Mouse (Mus musculus): ENCODE measurements around the gene Itgb1bp2.
A peak's percentile ranks its signal among the peaks of the same experiment; 100 is the strongest.

Itgb1bp2 gene

GRCm38 (mm10) chrX:101448886-101449475, at the start of gene Itgb1bp2:
Itgb1bp2 (plus strand) TSS chrX:101449088.
- DNase-seq (ENCODE audit: low spot score in 2 of 2) = no peak

DNA sequence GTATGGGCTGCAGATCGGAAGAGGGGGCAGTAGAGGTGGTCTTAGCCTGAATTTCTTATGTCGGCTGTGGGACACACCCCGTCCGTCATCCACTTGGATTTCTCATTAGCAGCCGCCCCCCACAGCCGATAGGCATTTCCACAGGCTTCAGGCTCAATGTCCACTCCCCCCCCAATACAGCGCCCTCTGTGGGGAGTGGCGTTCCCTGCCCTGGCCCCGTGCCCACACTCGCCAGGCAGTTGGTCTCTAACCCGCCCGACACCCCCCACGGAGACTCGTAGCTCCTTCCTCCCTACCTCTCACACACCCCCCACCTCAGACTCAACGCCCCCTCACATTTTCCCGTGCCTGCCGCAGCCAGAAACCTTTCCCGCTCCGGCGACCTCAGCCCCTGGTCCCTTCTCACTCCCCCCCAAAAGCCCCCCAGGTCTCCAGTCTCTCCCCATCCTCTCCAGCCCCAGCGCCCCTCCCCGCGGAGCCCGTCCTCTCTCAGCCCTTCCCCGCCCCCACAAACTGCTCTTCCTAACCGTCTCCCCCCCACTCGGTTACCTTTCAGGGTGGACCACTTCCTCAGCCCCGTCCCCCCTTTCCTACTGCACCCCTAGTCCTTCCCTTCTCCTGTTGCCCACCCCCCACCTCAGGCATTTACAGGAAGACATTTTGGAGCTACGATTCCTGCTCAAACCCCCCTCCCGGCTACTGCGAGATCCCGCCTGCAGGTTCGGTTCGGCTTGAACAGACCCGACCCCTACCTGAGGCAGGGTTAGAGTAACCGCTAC, 29.8 kb upstream of the Itgb1bp2 start:
- DNase-seq (ENCODE audit: low spot score in 2 of 2) = peak; percentile 49 to 66

DNA sequence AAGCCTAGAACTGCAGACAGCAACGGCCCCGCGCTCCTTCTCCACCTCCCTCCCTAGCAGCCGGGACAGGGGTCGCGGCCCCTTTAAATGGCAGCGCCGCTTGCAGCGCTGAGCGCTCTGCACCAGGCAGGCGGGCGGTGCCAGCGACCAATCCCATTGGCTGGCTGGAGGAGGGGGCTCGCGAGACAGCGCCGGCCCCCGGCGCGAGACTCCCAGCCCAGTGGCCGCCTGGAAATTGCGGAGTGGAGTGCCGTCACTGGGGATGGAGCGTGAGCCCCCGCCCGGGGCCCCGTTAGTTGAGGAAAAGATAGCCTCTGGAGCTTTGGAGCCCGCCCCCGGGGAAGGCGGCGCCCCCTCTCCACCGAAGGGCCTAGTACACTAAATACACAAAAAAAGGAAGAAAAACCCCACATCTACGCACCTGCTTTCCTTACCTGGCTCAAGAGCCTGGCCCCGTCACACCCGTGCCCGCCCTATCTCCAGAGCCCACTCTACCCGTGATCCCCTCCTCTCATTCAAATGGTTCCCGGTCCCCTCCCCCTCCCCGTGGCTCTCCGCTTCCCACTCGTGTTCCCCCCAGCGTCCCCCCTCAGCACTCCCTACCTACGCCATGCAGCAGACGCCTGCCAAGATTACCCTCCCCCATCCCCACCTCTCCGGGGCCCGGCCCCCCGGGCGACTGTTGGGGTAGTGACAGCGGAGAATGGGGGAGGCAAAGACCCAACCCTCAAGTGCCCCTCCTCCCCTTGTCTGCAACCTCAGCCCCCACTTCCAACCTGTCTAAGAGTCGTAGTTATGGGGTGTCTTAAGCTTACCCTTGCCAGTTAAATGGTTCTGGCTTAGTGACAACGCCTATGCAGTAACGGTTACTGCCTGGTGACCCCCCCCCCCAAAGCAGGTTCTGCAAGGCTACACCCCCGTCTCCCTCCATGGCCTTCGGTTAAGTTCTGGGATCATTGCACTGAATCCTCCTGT, 28.9 kb upstream of the Itgb1bp2 start:
- DNase-seq (ENCODE audit: low spot score in 2 of 2) = peak; percentile 71 to 82

DNA sequence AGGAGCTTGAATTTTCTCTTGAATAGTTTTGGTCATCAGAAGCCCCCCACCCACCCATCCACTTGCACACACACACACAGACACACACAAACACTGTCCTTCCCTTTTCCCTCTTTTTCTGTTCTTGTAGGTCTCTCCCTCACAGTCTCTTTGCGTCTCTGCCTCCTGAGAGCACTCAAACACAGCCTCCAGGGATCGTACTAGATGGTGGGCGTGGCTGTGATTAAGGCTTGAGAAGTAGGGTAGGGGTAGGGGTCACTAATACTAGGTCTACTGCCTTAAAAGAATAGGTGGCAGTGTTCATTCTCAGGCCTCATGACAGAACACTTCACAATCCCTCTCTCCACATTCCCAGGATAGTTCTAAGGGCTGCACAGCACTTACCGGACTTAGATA, 28.2 kb upstream of the Itgb1bp2 start, which contains the start of gene Zmym3:
TSS of gene Zmym3 (minus strand) at position 150 of the 396 bp plus-strand sequence.
- DNase-seq (ENCODE audit: low spot score in 2 of 2) = no peak

DNA sequence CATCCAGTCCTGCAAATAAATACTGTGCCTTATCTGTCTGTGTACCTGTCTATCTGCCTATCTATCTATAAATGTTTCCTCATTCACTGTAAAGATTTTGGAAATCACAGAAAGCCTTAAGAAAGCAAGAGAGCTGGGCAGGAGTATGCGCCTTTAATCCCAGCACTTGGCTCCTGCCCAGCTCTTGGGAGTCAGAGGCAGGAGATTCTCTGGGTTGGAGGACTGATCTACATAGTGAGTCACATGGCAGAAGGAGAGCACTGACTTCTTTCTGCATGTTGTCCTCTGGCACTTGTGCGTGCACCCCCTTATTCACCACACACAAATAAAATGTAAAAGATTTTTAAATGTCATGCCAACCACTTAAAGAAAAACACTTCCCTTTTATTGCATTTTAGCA, 25.4 kb upstream of the Itgb1bp2 start:
- no peak for DNase-seq (ENCODE audit: low spot score in 2 of 2)

- no peak for DNase-seq (ENCODE audit: low spot score in 2 of 2)
Measured at GRCm38 (mm10) chrX:101427774-101428173, 21.1 kb upstream of the Itgb1bp2 start.

DNA sequence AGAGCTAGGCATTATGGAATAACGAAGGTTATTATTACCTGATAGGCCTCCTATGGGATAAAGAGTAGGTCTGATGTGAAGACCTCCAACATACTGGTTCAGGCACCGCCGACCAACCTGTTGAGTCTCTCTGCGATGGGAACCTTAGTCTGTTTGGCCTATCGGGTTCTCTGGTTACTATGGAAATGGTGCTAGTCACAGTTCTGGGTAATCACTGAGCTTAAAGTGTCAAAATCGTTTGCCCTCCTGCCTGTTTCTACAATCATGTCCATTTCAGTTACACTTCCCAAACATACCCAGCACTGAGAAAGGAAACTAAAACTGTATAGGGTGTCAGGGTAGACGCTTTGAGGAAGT, 20.1 kb upstream of the Itgb1bp2 start:
- no peak for DNase-seq (ENCODE audit: low spot score in 2 of 2)

DNA sequence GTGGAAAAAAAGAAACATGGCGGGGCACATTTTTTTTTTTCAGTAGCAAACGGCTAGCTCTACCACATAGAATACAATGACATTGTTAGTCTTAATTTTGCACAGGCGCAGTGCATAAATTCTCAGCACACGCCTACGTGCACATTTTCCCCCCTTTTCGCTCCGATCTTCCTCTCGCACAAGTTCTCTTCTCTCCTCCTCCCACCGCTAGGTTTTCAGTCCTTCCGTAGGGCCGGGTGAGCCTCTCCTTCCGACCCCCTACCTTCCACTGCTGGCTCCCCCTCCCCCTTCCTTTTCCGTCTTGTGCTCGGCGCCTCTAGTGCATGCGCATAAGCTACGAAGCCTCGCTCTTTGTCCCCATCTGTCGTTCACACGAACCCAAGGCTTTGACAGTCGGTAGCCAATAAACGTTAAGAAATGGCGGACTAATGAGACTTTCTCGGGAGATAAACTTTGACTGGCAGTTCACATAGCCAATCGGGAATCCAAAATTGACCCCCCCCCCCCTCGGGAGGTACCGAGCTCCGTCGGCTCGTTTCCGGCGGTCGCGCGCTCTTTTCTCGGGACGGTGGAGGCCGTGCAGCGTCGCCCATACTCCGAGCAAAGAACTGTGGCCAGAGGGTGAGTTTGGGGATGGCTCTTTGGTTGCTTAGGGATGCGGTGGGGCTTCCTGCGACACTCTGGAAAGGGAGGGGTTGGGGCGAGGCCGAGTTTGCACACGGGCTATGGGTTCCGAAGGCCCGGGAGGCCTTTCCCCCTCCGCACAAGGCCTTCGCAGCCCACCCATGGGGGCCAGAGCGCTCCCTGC, 19.5 kb upstream of the Itgb1bp2 start, which contains the start of gene Nono:
TSS of gene Nono (plus strand) at position 177 of the 808 bp plus-strand sequence.
- DNase-seq (ENCODE audit: low spot score in 2 of 2) = peak; percentile 35 to 78

GRCm38 (mm10) chrX:101429976-101430375, 18.9 kb upstream of the Itgb1bp2 start:
- peak in 1 of 2 experiments; percentile 13 for DNase-seq (ENCODE audit: low spot score in 2 of 2)

GRCm38 (mm10) chrX:101451147-101451546, 2.3 kb downstream of the Itgb1bp2 start:
- no peak for DNase-seq (ENCODE audit: low spot score in 2 of 2)

DNA sequence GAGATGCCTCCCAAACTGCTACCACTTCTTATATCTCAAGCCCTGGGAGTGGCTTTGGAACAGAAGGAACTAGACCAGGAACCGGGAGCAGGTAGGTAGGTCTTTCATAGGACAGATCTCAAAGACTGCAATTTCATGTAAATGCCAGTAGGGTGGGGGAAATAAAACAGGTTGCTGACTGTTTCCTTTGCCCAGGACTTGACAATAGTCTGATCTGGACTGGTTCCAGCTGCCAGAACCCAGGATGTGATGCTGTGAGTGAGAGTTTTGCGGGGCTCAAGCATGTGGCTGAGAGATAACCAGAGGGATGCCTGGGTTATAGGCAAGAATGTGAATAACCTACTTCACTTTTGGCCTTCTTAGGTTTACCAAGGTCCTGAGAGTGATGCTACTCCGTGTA, 2.7 kb downstream of the Itgb1bp2 start:
- DNase-seq (ENCODE audit: low spot score in 2 of 2) = no peak

DNA sequence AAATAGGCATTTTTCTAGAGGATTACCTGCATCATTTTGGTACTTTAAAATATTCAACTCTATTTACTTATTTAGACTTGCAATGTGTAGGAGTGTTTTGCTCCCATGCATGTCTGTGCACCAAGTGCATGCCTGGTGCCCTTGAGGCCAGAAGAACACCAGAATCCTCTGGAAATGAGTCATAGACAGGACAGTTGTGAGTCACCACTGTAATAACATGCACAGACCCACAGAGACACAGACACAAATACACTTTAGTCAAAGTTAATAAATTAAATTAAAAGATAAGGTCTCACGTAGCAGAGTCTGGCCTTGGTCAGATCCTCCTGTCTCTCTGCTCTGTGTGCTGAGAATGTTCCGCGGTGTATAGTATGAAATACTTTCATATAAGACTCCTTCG, 23.3 kb downstream of the Itgb1bp2 start:
- no peak for DNase-seq (ENCODE audit: low spot score in 2 of 2)

GRCm38 (mm10) chrX:101481604-101482350, 32.9 kb downstream of the Itgb1bp2 start:
- no peak for DNase-seq (ENCODE audit: low spot score in 2 of 2)

GRCm38 (mm10) chrX:101486487-101487152, 37.7 kb downstream of the Itgb1bp2 start:
- peak; percentile 20 to 30 for DNase-seq (ENCODE audit: low spot score in 2 of 2)
